Mouse (Mus musculus) ovary, adult 18-20 months (tissue): ENCODE data around the gene 1700030K09Rik.

Source experiments
- DNase-seq: peaks from one replicate; pipeline ENCODE4 v3.0.0; 2022; ENCODE audit warnings: low spot score, mixed read lengths

1700030K09Rik gene

DNA sequence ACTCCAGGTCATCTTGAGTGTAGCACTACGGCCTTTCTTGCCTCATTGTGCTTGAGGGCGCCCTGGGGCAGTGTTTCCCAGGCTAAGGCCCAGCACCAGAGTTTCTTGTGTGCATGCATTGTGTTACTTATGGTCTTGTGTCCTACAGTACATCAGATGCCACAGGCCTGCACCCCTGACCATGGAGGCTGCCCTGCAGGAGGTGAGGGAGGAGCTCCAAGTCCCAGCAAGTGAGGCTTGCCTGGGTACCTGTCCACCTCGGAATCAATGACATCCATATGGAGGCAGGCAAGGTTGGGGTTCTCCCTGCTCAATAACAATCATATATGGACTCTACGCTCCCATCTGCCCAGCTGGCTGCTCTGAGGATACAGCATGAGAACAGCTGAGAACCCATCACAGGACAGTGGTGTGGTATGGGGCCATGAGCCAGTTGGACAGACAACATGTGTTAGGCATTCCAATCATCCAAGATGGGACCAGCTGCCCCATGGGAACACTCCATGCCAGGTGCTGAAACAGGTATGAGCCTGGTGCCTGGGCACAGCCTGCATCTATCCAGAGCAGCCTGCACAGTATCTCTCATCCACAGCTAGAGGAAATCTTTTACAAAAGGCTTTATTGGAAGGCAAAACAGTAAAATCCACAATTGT, 16.3 kb downstream of the 1700030K09Rik start:
- no peak for DNase-seq

DNA sequence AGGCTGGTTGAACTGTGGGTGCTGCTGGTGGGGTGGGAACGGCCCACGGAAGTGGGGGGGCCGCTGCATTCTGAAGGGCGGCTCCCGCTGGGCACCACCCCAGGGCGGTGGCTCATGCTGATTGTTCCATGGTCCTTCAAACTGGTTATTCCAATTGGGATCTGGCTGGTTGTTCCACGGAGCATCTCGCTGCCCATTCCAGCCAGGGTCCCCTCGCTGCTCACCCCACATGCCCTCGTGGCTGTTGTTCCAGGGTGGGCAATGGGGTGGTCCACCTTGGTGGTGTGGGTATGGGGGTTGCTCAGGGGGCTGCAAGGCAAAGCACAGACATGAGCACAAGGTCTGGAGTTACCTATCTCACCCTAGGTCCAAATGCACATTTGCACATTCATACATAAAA, 20.5 kb downstream of the 1700030K09Rik start:
- no peak for DNase-seq

GRCm38 (mm10) chr8:72469243-72469642, 25.6 kb downstream of the 1700030K09Rik start:
- no peak for DNase-seq

GRCm38 (mm10) chr8:72469984-72470383, 26.3 kb downstream of the 1700030K09Rik start:
- no peak for DNase-seq

DNA sequence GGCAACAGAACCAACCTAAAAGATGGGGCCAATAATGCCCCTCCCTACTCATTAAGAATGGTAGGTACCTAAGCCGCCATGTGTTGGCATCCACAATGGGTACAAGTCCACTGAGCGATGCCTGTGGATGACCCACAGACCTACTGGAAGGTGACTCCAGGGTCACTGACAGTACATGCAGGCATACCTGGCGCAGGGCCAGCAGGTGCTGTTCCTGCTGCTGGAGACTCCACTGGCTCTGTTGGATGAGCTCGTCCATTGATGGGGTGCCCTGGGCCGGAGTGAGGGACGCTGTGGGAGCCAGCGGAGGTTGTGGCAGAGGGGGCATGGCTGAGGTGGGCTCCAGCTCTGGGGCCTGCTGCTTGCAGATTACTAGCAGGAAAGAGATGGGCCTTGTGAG, 27.0 kb downstream of the 1700030K09Rik start:
- no peak for DNase-seq

DNA sequence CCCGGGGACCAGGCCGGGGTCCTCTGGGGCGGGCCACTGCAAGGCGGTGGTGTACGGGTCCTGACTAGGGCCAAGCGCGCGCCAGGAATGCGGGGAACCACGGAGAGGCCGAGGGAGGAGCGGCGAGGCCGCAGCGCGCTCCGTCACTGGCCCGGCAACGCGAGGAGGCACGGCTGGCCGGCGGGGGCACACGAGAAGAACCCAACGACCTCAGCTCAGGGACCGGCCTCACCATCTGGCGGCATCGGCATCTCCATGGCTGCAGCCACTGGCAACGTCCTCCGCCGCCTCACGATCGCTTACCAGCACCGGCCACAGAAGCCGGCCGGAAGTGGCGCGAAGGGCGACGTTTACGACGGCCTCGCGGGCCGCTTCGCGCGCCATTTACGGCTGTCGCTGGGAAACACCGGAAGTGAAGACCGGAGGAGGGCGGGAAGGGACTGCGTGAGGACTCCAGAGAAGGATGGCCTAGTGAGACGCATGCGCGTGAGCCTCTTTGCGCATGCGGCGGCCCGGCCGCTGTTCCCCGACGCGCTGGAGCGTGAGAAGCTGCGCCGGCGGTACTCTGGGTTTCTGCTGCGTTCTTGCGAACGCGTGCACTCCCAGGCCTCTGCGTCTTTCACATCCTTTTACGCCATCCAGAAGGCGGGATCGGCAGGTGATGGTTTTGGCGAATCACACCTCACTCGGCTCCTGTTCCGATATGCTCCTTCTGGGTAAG, 31.3 kb downstream of the 1700030K09Rik start, which contains the start of gene Cherp:
TSS of gene Cherp (minus strand) at position 401 of the 721 bp plus-strand sequence.
- DNase-seq = peak; percentile 98

- DNase-seq = no peak
Measured at GRCm38 (mm10) chr8:72485456-72486199, 41.9 kb downstream of the 1700030K09Rik start.

DNA sequence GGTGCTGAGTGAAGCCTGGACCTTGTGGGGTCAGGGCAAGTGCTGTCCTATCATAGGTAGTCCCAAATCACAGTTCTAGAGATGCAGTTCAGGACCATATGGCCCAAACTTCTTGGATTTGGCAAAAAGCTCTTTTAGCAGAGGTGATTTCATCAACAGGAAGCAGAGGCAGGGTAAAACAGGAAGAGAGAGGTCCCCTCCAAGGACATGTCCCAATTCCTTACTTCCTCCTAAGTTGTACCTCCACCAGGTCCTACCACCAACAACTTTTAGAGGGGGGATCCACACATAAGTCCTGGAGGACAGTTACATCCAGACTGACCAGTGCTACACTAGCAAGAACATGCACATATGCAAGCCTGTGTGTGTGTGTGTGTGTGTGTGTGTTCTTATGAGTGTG, 43.3 kb downstream of the 1700030K09Rik start:
- no peak for DNase-seq

DNA sequence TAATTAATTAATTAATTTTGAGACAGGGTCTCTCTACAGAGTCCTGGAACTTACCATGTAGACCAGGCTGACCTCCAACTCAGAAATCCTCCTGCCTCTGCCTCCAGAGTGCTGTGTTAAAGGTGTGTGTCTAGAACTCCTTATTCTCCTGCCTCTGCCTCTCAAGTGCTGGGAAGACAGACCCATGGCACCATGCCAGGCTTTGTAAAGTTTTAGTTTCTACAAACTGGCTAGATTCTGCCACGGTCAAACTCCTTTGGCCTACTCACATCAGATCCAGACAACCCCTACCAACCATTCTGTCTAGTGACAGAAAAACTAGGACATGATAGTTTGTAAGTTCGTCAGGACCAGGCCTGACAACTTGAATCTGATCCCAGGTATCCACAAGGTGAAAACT, 47.3 kb downstream of the 1700030K09Rik start:
- DNase-seq = no peak

DNA sequence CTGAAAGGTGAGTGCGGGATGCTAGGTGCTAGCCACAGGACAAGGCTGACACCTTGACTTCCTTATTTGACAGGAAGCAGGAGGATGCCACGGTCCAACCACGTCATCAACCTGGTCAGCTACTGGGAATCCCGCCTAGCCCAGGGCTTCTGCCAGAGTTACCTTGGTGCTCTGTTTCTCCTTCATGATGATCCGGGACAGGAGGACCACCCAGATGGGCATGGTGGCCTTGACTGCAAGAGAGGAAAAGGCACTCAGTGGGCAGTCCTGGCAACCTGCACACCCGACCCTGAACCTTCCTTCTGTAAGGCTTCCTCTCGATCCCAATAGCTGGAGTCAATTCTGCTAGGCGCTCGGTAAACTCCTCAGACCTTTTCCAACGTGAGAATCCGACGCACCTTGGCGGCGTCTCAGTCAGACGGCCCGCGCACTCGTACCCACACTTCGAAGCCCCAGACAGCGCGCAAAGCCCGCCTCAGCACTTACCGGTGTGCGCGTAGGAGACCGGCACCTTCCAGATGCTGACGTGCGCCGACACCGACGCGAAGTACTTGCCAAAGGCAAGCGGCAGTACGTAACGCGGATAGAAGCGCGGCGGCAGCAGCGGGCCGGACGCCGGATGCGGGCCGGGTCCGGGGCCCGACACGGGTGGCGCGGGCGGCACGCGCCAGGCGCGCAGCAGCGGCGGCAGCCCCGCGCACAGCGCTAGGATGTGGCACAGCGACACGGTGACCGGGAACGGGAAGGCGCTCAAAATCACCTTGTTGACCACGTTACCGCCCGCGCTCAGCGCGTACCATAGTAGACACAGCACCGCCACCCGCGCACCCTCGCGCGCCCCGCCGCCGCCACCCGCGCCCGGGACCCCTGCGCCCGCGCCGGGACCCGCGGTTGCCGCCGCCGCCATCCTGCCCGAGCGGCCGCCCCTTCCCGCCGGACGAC, 48.3 kb downstream of the 1700030K09Rik start, which contains the start of gene Slc35e1:
TSS of gene Slc35e1 (minus strand) at position 935 of the 942 bp plus-strand sequence.
- no peak for DNase-seq

DNA sequence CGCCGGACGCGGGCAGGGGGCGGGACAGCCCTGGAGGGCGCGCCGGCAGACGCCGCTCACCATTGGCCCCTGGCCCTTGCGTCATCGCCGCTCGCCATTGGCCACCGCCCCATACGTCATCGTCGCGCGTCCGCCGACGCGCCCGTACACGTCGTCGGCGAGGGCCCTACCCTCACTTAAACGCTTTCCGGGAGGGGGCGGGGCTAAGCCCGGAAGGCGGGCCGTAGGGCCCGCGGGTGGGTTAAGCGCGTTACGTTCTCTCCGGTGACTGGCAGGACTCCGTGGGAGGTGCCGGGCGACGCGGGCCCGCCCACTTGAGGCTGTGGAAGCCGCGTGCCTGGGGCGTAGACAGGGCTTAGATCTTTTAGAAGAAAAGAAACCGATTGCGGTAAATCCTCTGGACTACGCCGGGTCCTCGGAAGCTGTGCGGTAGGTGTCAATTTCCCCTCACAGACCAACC, 49.0 kb downstream of the 1700030K09Rik start:
- DNase-seq = peak; percentile 99

DNA sequence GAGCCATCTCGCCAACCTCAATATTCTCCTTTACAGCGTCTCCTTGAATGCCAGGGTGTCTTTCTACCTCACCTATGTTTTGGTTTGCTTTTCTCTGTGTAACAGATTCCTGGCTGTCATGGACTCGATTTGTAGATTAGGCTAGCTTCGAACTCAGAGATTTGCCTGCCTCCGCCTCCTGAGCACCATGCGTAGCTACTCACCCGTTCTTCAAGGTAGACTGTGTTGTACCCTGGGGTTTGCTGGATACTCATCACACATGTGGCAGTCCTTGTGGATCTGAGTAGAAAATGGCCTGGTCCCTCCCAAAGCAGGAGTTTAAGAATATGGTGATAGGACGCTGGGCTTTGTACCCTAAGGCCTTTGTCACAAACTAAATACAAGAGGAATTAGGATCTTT, 49.7 kb downstream of the 1700030K09Rik start:
- DNase-seq = no peak

DNA sequence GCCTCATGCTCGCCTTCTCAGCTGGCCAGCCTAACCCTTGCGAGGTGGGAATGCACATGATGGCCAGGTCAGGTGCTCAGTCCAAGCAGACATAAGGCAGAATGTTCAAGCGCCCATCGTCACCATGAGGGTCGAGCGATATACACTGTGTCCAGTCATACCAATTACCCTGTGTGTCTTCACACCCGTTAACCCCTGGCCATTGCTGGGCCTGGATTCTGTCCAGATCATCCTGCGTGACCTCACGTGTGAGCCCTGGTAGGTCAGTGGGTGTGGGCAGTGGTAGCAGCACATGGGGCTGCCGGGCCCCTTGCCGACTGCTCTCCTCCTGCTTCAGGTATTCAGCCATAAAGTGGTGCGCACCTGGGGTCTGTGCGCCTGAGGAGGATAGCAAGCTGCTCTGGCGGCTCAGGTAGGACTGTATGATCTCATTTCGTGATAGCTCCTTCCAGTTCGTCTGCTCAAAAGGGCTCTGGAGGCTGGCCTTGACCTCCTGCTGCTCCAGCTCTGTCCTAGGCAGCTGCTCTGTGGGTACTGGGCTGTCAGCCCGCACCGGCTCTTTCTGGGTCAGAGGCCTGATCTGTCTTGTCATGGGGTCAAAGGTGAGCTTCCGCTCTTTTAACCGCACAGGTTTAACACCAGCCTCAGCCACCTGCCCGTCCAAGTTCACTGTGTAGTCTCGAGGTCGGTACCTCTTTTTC, 51.9 kb downstream of the 1700030K09Rik start:
- DNase-seq = no peak

GRCm38 (mm10) chr8:72496217-72496616, 52.5 kb downstream of the 1700030K09Rik start:
- DNase-seq = no peak

DNA sequence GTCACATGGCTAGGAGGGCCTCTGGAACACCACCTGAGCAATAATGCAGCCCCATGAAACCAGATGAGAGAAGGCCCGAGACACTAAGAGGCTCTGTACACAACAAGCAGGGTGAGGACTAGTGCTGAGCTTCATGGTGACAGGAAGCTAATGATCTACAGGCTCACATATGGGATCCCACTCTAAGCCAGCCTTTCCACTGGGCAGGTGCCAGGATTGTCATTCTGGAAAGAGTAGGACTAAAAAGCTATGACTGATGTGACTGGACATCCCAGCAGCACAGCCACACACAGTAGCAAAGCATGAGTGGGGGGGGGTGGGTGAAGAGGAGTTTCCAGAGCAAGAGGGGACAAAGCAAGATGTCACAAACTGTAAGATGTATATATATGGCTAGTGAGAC, 54.2 kb downstream of the 1700030K09Rik start:
- DNase-seq = no peak

GRCm38 (mm10) chr8:72498527-72498926, 54.8 kb downstream of the 1700030K09Rik start:
- DNase-seq = no peak

- no peak for DNase-seq
Measured at GRCm38 (mm10) chr8:72499521-72500284, 56.0 kb downstream of the 1700030K09Rik start.

DNA sequence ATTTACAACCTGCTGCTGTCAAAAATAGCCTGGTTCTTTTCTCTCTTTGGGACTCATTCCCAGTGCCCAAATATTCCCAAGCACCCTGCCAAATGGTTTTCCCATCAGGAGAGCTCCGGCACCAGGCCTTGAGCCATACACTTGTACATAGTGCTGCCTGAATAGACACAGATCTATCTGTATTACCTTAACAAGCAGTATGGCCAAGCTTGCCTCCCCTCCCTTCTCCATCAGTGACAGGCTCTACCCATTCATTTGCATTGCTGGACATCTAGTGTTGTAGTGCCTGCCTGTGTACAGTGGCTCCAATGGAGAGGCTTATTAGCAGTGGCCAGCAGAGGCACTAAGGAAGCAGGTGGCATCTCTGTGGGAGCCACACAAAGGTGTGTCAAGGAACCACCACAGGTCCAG, 56.8 kb downstream of the 1700030K09Rik start:
- DNase-seq = no peak

GRCm38 (mm10) chr8:72504137-72504536, 60.5 kb downstream of the 1700030K09Rik start:
- no peak for DNase-seq
